Mouse (Mus musculus) liver, adult 2 months (tissue): Measurements from ENCODE around the gene Carm1. TPM values are rescaled to one million over a fixed set of nuclear protein-coding genes. Genes with fewer than 3 reads are reported as not detected.
"Not testable (repeated sequence)": the region's sequence is repeated elsewhere in the genome, so short reads cannot be mapped to it uniquely, and the experiment has no call there.

Source experiments
- DNase-seq: peaks from one replicate; pipeline ENCODE4 v3.0.0-alpha.2; 2011; ENCODE audit warnings: low read depth, low spot score; ENCODE audit errors: extremely low read depth
- H3K27ac ChIP-seq: fragments of 200-500 bp; replicated peaks from 2 replicates; pipeline ENCODE4 v1.5.1; 2012; ENCODE audit warnings: low read depth, mild to moderate bottlenecking, control low read depth, inconsistent platforms, low read length; ENCODE audit not compliant: insufficient read depth
- H3K27me3 ChIP-seq: fragments of 200-500 bp; 2 replicates; pipeline ENCODE4 v1.6.1; 2012; ENCODE audit warnings: mild to moderate bottlenecking, moderate library complexity, low read length, inconsistent platforms; ENCODE audit not compliant: control insufficient read depth, insufficient read depth
- H3K36me3 ChIP-seq: fragments of 200-500 bp; 2 replicates; pipeline ENCODE4 v1.6.1; 2012; ENCODE audit warnings: low read length, inconsistent platforms; ENCODE audit not compliant: control insufficient read depth, insufficient read depth
- H3K4me1 ChIP-seq: fragments of 200-500 bp; 2 replicates; pipeline ENCODE4 v1.6.1; 2011; ENCODE audit warnings: low read length; ENCODE audit not compliant: control insufficient read depth, insufficient read depth
- H3K4me3 ChIP-seq: fragments of 200-500 bp; 2 replicates; pipeline ENCODE4 v1.5.1; 2011; ENCODE audit warnings: low read depth, mild to moderate bottlenecking, control low read depth, low read length, moderate library complexity; ENCODE audit not compliant: insufficient read depth
- H3K79me2 ChIP-seq: fragments of 200-500 bp; 2 replicates; pipeline ENCODE4 v1.6.1; 2012; ENCODE audit warnings: inconsistent platforms, mild to moderate bottlenecking, low read length, moderate library complexity; ENCODE audit not compliant: control insufficient read depth, insufficient read depth
- H3K9ac ChIP-seq: fragments of 200-500 bp; 2 replicates; pipeline ENCODE4 v1.6.1; 2012; ENCODE audit warnings: low read depth, mild to moderate bottlenecking, control low read depth, inconsistent platforms, low read length
- CTCF ChIP-seq: fragments of 200-500 bp; IDR thresholded peaks from 2 replicates; pipeline ENCODE4 v1.5.1; 2011; ENCODE audit warnings: low read depth, low read length, control low read depth
- POLR2A ChIP-seq: fragments of 200-500 bp; IDR thresholded peaks from 2 replicates; pipeline ENCODE4 v1.6.1; 2011; ENCODE audit warnings: low read length, control low read depth; ENCODE audit not compliant: insufficient read depth; ENCODE audit errors: extremely low read depth
- WGBS: fragments of 180-500 bp; shearing (Covaris S2); methylation state at CpG from one replicate; pipeline ENCODE4 v1.1.7; 2018; 5-methylcytosine and 5-hydroxymethylcytosine counted together
- polyA plus RNA-seq: library from polyadenylated mRNA; depleted of rRNA; stranded (reverse); fragments of >200 nt; gene quantifications from 2 replicates; pipeline ENCODE4 v1.2.3, GENCODE M21; 2012
- total RNA-seq: library from RNA; depleted of rRNA; stranded (reverse); fragments of >200 nt; gene quantifications from 2 replicates; pipeline ENCODE4 v1.2.3, GENCODE M21; 2014

Carm1 gene
- total and polyA plus RNA-seq, 2 experiments, result 5.0 to 28.5 TPM

GRCm38 (mm10) chr9:21591127-21591830 lies 44.6 kb downstream of the Carm1 start:
- Histone ChIP-seq H3K4me3 (no peak overlapping the region), H3K36me3 (peaks cover 14% of the 10 kb centered on the region; the same call in 1 of the 2 replicates), H3K9ac (no peak overlapping the region), H3K27ac (no peak overlapping the region), H3K4me1 (peaks cover 15% of the 10 kb centered on the region), H3K27me3 (no peaks in the 10 kb centered on the region), H3K79me2 (peaks cover 8% of the 10 kb centered on the region; the same call in 1 of the 2 replicates)
- no peak for DNase-seq
- 81% methylated on average over 6 of the region's 6 CpGs for WGBS
- no peak for TF ChIP-seq CTCF
- TF ChIP-seq POLR2A, result no peak

DNA sequence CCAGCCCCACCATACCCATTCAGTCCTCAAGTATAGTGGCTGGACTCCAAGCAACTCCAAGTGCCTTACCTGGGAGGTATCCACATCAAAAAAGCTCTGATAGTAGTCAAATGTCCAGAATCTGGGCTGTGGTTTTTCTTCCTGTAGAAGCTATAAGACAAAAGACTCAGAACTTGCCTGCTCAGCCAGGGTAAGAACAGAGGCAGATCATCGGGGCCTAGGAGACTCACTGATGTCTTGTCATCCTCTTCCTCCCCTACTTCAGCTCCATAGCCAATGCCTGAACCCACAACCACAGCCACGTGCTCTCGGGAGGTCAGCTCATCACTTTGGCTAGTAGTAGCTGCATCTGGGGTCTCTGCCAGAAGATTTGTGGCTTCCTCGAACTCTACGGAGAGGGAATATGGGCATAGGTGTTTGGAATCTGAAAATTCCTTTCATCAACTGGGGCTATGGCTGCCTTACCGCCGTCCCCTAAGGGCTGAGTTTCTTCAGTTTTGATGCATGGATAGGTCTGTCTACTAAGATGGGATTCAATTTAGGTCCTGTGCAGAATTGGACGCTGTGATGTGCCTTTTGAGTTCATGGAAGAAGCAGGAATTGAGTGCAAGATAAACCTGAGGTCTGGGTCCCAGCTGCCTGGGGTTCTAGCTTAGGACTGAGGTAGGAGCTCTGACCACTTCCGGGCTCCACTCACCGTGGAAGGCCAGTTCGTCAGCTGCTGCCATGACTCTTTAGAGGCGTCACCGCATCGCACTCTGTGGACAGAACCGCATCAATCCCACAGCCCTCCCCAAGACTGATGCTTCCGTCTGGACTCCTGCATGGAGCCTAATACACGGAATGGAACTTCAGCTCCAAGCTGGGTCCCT lies 45.4 kb downstream of the Carm1 start:
- Histone ChIP-seq H3K27me3 (no peaks in the 10 kb centered on the region), H3K4me3 (peak overlapping the region; percentile 96), H3K36me3 (peaks cover 10% of the 10 kb centered on the region; the same call in 1 of the 2 replicates), H3K27ac (peak overlapping the region; percentile 29; the same call in 1 of the 2 replicates), H3K4me1 (peaks cover 15% of the 10 kb centered on the region), H3K79me2 (peaks cover 8% of the 10 kb centered on the region; the same call in 1 of the 2 replicates), H3K9ac (peak overlapping the region; percentile 82)
- DNase-seq, result no peak
- TF ChIP-seq POLR2A (no peak), CTCF (no peak)
- 14% methylated on average over 17 of the region's 17 CpGs for WGBS

- peak; percentile 92 for DNase-seq
- no peaks in the 10 kb centered on the region for H3K27me3 ChIP-seq
- peak within 1 kb of the TSS; percentile 96 for H3K4me3 ChIP-seq
- under 1% methylated on average over 30 of the region's 30 CpGs for WGBS
- H3K27ac ChIP-seq, result peak within 1 kb of the TSS; percentile 81
- H3K9ac ChIP-seq, result peak within 1 kb of the TSS; percentile 96
- TF ChIP-seq CTCF (peak; percentile 10; the same call in 1 of the 2 replicates), POLR2A (peak; percentile 56; the same call in 1 of the 2 replicates)
- H3K79me2 ChIP-seq, result peaks cover 8% of the 10 kb centered on the region; the same call in 1 of the 2 replicates
- peaks cover 15% of the 10 kb centered on the region for H3K4me1 ChIP-seq
- peaks cover 10% of the 10 kb centered on the region; the same call in 1 of the 2 replicates for H3K36me3 ChIP-seq
Measured at GRCm38 (mm10) chr9:21592703-21593121, 46.0 kb downstream of the Carm1 start, which contains the start of the genes Timm29 and Yipf2. Timm29 (plus strand) TSS chr9:21592722. Yipf2 (minus strand) TSS chr9:21592828.

DNA sequence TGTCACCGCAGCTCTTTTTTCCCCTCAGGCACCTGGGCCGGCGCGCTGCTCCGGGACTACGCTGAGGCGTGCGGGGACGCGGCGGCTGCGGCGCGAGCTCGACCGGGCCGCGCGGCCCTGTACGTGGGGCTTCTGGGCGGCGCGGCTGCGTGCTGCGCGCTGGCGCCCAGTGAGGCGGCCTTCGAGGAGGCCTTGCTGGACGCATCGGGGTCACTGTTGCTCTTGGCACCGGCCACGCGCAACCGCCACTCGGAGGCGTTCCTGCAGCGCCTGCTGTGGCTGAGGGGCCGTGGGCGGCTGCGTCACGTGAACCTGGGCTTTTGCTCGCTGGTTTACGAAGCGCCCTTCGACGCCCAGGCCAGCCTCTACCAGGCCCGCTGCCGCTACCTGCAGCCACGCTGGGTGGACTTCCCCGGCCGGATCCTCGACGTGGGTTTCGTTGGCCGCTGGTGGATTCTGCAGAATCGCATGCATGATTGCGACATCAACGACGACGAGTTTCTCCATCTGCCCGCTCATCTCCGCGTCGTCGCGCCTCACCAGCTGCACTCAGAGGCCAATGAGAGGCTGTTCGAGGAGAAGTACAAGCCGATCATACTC lies 46.5 kb downstream of the Carm1 start:
- H3K27me3 ChIP-seq, result no peaks in the 10 kb centered on the region
- peak; percentile 62 for DNase-seq
- H3K4me1 ChIP-seq, result peaks cover 15% of the 10 kb centered on the region
- H3K36me3 ChIP-seq, result peaks cover 10% of the 10 kb centered on the region; the same call in 1 of the 2 replicates
- H3K9ac ChIP-seq, result peak overlapping the region; percentile 96
- no peak for TF ChIP-seq CTCF
- no peak for TF ChIP-seq POLR2A
- WGBS, result under 1% methylated on average over 69 of the region's 69 CpGs
- H3K79me2 ChIP-seq, result peaks cover 8% of the 10 kb centered on the region; the same call in 1 of the 2 replicates
- H3K4me3 ChIP-seq, result peak overlapping the region; percentile 96
- H3K27ac ChIP-seq, result peak overlapping the region; percentile 81

- not testable (repeated sequence) for H3K27ac ChIP-seq, H3K79me2 ChIP-seq, H3K36me3 ChIP-seq, H3K9ac ChIP-seq, DNase-seq, H3K27me3 ChIP-seq, H3K4me3 ChIP-seq
- 72% methylated on average over 8 of the region's 8 CpGs for WGBS
- peaks cover 15% of the 10 kb centered on the region for H3K4me1 ChIP-seq
Measured at GRCm38 (mm10) chr9:21594350-21594749, 47.7 kb downstream of the Carm1 start.
